Mouse (Mus musculus) hindbrain, embryonic 14.5 days (tissue): ENCODE data around the gene Alpk1. TPM values are rescaled to one million over a fixed set of nuclear protein-coding genes. Genes with fewer than 3 reads are reported as not detected.

ENCODE experiments used
- ATAC-seq: fragments of 200-750 bp; cut with Nextera tagmentation; 2 replicates; pipeline ENCODE4 v1.8.0; 2017; ENCODE audit warnings: moderate number of reproducible peaks, mild to moderate bottlenecking, moderate TSS enrichment, moderate library complexity; ENCODE audit not compliant: low FRiP score
- DNase-seq: peaks from one replicate; pipeline ENCODE4 v3.0.0-alpha.2; 2015; ENCODE audit warnings: low spot score
- H3K27ac ChIP-seq: fragments of 300-500 bp; sonication (generic); 2 replicates; pipeline ENCODE4 v1.5.1; 2014; ENCODE audit warnings: mild to moderate bottlenecking, moderate library complexity
- H3K27me3 ChIP-seq: fragments of 300-500 bp; sonication (generic); 2 replicates; pipeline ENCODE4 v1.6.1; 2014; ENCODE audit warnings: mild to moderate bottlenecking, low read length, mixed read lengths; ENCODE audit not compliant: control insufficient read depth, insufficient read depth
- H3K36me3 ChIP-seq: fragments of 300-500 bp; sonication (generic); replicated peaks from 2 replicates; pipeline ENCODE4 v1.6.1; 2014; ENCODE audit not compliant: control insufficient read depth, insufficient read depth
- H3K4me1 ChIP-seq: fragments of 300-500 bp; sonication (generic); replicated peaks from 2 replicates; pipeline ENCODE4 v1.6.1; 2014; ENCODE audit warnings: antibody characterized with exemption, low read length, mixed read lengths; ENCODE audit not compliant: control insufficient read depth, insufficient read depth
- H3K4me2 ChIP-seq: fragments of 300-500 bp; sonication (generic); replicated peaks from 2 replicates; pipeline ENCODE4 v1.6.1; 2014; ENCODE audit warnings: mild to moderate bottlenecking, moderate library complexity
- H3K4me3 ChIP-seq: fragments of 300-500 bp; sonication (generic); replicated peaks from 2 replicates; pipeline ENCODE4 v1.5.1; 2014; ENCODE audit warnings: mild to moderate bottlenecking, low read length
- H3K9ac ChIP-seq: fragments of 300-500 bp; sonication (generic); 2 replicates; pipeline ENCODE4 v1.6.1; 2014
- H3K9me3 ChIP-seq: fragments of 300-500 bp; sonication (generic); 2 replicates; pipeline ENCODE4 v1.6.1; 2016; ENCODE audit warnings: low read length; ENCODE audit not compliant: control insufficient read depth
- WGBS: fragments of 180-500 bp; shearing (Covaris S2); extraction: QIAGEN DNeasy Blood & Tissue Kit; methylation state at CpG from one replicate; pipeline ENCODE4 v1.1.7; 2014; 5-methylcytosine and 5-hydroxymethylcytosine counted together
- polyA plus RNA-seq: library from polyadenylated mRNA; unstranded; fragments of >200 nt; fragmentation: Nextera tagmentation; extraction: Ambion mirVana; gene quantifications from 2 replicates; pipeline ENCODE4 v1.2.1, GENCODE M21; 2014

Alpk1 gene
- polyA plus RNA-seq, result 0.80 and 0.91 TPM in 2 replicates

DNA sequence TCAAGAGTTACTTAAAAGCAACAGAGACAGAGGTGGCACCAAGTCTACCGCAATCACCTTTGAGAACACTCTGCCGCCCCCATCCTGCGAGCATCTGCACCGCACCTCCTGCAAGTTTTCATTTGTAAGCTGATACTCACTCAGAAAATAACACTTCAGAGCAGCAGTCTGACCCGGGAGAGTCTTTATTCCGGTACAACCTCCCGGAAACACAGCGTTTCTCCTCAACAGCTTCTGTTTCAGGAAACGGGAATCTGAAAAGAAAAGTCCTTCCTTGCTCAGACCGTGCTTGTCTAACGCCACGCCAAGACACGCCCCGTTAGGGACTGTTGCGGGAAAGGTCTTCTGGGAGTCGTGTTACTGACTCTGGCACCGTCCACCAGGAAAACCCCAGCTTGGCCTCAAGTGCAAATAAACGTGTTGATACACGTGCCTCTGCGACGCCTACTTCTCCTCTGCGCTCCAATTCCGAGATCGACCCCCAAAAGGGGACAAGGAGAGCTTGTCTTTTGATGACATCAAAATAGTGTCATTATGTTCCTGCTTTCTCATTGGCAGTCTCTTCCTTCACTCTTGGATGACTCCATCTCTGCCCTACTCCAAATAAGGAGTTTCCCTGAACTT lies at the start of gene Alpk1:
Alpk1 (minus strand) TSS at position 507 of the 624 bp plus-strand sequence.
- Histone ChIP-seq H3K4me3 (peak within 1 kb of the TSS; percentile 26), H3K9ac (no peak within 1 kb of the TSS), H3K4me1 (no peaks in the 10 kb centered on the region), H3K27me3 (no peaks in the 10 kb centered on the region), H3K36me3 (no peaks in the 10 kb centered on the region), H3K27ac (no peak within 1 kb of the TSS), H3K9me3 (no peaks in the 10 kb centered on the region), H3K4me2 (peak within 1 kb of the TSS; percentile 50)
- 3% methylated on average over 24 of the region's 24 CpGs for WGBS
- DNase-seq (peak; percentile 62), ATAC-seq (no peak)

DNA sequence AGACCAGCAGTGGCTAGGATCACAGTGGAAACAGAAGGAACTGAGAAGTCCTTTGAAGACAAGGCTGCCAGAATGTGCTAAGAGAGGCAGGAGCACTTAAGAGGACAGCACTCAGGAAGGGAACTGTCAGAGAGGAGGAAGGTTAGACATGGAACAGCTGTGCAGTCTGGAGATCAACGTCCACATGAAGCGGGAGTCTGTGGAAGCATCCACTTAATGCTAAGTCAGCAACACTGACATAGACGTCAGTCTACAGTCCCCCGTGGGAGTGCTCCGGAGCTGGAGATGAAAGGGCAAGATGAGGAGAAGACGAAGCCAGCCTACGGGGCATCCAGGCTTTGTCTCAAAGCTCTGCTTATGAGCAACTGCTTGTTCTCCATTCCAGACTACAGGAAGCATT lies 46.8 kb upstream of the Alpk1 start:
- H3K9ac ChIP-seq, result no peak overlapping the region
- no peak overlapping the region for H3K4me2 ChIP-seq
- no peak overlapping the region for H3K27ac ChIP-seq
- H3K4me3 ChIP-seq, result no peak overlapping the region
- DNase-seq, result peak; percentile 26
- no peak for ATAC-seq
- H3K36me3 ChIP-seq, result peaks cover 15% of the 10 kb centered on the region
- WGBS, result 38% methylated on average over 7 of the region's 7 CpGs
- H3K4me1 ChIP-seq, result peaks cover 6% of the 10 kb centered on the region; the same call in 1 of the 2 replicates
- no peaks in the 10 kb centered on the region for H3K27me3 ChIP-seq
- H3K9me3 ChIP-seq, result no peaks in the 10 kb centered on the region

DNA sequence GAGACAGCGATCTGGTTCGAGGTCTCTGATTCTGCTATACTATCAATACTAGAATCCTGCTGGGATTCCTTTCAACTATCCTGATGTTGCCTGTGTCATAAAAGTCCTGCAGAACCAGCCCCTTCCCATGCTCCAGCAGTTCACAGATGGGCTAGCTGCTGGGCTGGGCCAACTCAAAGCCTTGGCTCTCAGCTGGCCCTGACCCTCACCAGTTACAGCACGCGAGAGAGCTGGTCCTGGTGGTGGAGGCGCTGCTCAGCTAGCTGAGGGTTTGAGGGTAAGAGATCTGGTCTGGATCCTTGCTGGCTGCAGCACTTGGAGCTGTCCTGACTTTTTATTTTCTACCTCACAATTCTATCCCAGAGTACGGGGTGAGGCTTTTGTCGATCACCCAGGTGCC lies 46.2 kb upstream of the Alpk1 start:
- Histone ChIP-seq H3K27ac (no peak overlapping the region), H3K9me3 (no peaks in the 10 kb centered on the region), H3K4me1 (peaks cover 6% of the 10 kb centered on the region; the same call in 1 of the 2 replicates), H3K4me3 (no peak overlapping the region), H3K27me3 (no peaks in the 10 kb centered on the region), H3K36me3 (peaks cover 18% of the 10 kb centered on the region), H3K9ac (no peak overlapping the region), H3K4me2 (no peak overlapping the region)
- WGBS, result 81% methylated on average over 7 of the region's 7 CpGs
- ATAC-seq (no peak), DNase-seq (no peak)

DNA sequence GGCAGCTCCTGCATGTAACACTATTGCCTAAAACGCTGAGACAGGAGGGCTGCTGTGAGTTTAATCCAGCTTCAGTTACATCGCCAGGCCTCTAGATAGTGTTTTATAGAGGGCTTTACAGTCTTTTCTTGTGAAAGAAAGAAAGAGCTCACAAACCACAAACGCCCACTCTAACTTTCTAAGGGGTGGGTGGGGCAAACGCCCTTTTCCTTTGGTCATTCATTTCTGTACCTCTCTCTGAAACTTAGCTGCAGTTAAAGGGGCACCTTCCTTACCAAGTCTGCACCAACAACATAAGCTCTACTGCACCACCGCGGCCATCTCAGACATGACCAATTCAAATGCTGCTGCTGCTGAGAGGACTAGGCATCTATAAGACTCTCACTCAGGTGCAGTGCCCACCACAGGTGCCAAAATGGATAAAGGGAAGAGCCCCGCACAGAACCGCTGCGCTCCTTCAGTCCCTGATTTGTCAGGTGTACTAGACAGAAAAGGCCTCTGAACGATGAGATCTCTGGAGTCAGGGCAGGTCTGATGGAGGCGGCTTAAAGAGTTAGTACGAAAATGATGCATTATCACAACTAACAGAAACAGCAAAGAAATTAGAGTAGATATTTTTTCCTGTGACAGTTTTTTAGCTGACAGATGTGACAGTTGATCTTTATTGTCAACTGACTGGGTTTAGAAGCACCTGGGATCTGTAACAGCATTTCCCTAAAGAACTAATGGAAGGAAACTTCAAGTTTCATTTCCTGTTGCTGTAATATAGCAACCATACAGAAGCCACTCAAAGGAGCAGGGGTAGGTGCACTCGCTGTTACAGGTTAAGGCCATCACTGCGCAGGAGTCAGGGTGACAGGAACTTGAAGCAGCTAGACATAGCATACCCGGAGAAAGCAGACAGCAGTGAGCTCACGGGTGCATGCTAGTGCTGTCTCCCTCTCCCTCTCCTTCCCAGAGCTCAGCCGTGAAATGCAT lies 43.8 kb upstream of the Alpk1 start:
- 81% methylated on average over 17 of the region's 17 CpGs for WGBS
- no peak overlapping the region for H3K9ac ChIP-seq
- no peak for ATAC-seq
- H3K4me3 ChIP-seq, result no peak overlapping the region
- H3K4me1 ChIP-seq, result peaks cover 6% of the 10 kb centered on the region; the same call in 1 of the 2 replicates
- no peak overlapping the region for H3K4me2 ChIP-seq
- peaks cover 28% of the 10 kb centered on the region for H3K36me3 ChIP-seq
- no peak overlapping the region for H3K27ac ChIP-seq
- H3K27me3 ChIP-seq, result no peaks in the 10 kb centered on the region
- no peak for DNase-seq
- no peaks in the 10 kb centered on the region for H3K9me3 ChIP-seq

DNA sequence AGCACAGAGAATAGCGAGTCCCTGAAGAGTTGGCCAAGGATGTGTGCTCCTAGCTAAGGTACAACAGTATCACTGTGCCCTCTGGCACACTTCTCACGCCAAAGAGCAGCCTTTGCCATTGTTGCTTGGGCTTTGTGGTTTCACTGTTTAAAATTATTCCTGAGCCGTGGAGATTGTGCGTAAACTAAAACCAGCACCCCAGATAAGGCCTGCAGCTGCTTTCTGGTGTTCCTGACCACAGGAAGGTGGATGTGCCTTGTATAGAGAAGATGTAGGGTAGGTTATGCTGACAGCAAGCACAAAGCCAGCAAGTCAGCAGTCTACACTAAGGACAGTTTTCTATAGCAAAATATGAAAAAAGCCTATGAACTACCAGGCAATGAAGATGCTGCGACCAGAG lies 40.9 kb upstream of the Alpk1 start:
- Histone ChIP-seq H3K36me3 (peaks cover 46% of the 10 kb centered on the region), H3K4me1 (no peaks in the 10 kb centered on the region), H3K27ac (no peak overlapping the region), H3K9me3 (no peaks in the 10 kb centered on the region), H3K27me3 (no peaks in the 10 kb centered on the region), H3K9ac (no peak overlapping the region), H3K4me2 (no peak overlapping the region), H3K4me3 (no peak overlapping the region)
- DNase-seq (no peak), ATAC-seq (no peak)
- WGBS, result 91% methylated on average over 5 of the region's 5 CpGs

DNA sequence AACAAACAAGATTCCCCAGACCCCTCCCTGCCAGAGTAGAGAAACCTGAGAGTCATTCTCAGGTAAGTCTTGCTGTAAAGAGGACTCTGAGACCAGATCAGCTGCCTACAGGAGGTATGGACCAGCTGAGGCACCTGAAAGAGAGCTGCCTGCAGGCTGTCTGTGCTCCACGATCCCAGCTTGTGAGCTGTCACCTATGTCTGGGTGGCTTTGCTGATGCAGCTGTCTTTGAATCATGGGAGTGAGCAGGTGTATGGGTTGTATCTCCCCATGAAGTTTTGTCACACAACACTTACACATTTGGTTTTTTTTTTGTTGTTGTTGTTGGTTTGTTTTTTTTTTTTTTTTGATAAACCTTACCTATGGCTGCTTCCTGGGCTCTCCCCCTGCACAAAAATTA lies 40.1 kb upstream of the Alpk1 start:
- H3K4me3 ChIP-seq, result no peak overlapping the region
- no peak overlapping the region for H3K9ac ChIP-seq
- no peaks in the 10 kb centered on the region for H3K9me3 ChIP-seq
- no peaks in the 10 kb centered on the region for H3K4me1 ChIP-seq
- ATAC-seq (no peak), DNase-seq (no peak)
- WGBS, result 93% methylated on average over 1 of the region's 1 CpGs
- peaks cover 50% of the 10 kb centered on the region for H3K36me3 ChIP-seq
- no peak overlapping the region for H3K27ac ChIP-seq
- no peaks in the 10 kb centered on the region for H3K27me3 ChIP-seq
- no peak overlapping the region for H3K4me2 ChIP-seq

DNA sequence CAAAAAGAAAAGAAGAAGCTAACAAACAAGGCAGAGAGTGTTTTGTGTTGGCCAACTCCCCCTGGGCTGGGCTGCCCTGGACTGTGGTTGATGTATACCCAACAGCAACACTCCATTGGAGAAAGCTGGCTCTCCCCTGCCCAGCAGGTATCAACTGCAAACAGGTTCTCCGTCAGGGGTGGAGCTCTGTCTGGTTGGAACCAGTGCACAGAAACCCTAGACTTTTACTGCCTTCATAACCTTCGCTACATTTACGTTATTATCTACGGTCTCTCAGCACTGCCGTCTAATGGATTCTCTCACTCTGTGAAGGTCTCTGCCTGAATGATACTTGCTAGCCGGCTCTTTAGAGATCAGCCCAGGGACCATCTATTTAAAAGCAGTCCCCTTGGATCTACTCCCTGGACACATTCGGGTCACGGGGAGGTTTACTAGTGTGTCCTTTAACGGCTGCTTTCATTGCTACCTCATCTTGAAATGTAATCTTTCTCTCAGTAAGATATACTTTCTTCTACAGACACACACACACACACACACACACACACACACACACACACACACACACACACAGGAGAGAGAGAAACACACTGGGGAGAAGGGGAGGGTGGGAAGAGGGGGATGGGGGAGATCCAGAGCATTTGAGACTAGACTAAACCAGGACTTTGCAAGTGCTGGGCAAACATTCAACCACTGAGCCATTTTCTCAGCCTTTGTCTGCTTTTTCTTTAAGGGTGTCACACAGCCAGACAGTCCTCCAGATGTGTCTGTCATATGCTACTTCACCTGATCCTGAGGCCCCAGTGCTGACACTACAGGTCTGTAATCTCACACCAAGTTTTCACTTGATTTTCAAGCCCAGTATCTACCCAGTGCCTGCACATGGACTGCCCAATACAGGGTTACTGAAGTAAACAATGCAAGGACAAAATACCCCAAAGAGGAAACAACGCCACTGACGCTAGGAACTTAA lies 38.7 kb upstream of the Alpk1 start:
- Histone ChIP-seq H3K27me3 (no peaks in the 10 kb centered on the region), H3K36me3 (peaks cover 59% of the 10 kb centered on the region), H3K27ac (no peak overlapping the region), H3K9ac (no peak overlapping the region), H3K9me3 (no peaks in the 10 kb centered on the region), H3K4me1 (no peaks in the 10 kb centered on the region), H3K4me2 (no peak overlapping the region), H3K4me3 (no peak overlapping the region)
- no peak for ATAC-seq
- DNase-seq, result no peak
- WGBS, result 84% methylated on average over 11 of the region's 11 CpGs

DNA sequence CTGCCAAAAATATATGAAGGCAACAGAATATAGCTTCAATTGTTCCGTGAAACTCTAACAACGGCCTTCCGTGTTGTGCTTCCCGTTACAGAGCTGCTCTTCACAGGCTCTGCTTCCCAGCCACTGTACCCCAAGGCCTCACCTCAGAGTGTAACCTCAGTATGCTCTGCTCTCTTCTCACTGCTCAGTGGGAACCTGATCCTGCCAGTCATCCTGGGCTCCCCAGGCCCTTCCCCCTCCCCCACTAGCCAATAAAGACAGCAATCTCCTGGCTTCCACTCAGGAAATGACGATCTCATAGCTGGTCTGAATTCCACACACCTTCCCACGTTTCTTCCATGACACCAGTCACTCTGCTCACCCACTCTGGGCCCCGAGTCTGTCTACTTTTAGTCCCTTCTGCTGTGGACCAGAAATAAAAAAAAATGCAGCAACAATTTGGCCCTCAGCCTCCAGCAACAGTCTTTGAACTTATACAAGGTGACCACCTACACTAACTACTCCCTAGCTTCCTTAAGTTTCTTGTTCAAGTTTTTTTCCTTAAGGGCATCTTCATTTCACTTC lies 36.9 kb upstream of the Alpk1 start:
- Histone ChIP-seq H3K36me3 (peaks cover 71% of the 10 kb centered on the region), H3K4me3 (no peak overlapping the region), H3K9ac (no peak overlapping the region), H3K4me1 (no peaks in the 10 kb centered on the region), H3K4me2 (no peak overlapping the region), H3K27me3 (no peaks in the 10 kb centered on the region), H3K9me3 (no peaks in the 10 kb centered on the region), H3K27ac (no peak overlapping the region)
- 80% methylated on average over 7 of the region's 7 CpGs for WGBS
- ATAC-seq, result no peak
- no peak for DNase-seq
